Mouse (Mus musculus) heart, adult 9 months (tissue): ENCODE results near the gene Gm48551.
A peak's percentile ranks its signal among the peaks of the same experiment; 100 is the strongest.

Experiments used
- DNase-seq, 2 experiments: peaks; one replicate each; pipeline ENCODE4 v3.0.0; 2022; ENCODE audit warnings: low spot score in 2 of 2

Gene Gm48551

DNA sequence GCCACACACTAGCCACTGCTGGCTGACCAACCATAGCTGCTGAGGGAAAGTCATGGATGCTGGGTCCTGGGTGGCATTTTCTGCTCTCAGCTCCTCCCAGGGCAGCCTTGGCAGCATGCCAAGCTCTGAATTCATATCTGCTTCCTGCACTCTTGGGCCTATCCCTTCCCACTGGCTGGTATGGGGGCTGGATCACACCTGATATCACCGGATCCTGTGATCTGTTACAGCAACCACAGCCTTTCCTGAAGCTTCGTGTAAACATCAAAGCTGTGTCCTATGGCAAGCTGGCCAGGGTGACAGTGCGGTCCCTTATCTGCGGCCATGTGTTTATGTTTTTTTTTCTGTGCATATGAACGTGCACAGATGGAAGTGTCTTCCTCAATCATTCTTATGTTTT is 2.2 kb upstream of the Gm48551 start:
- no peak for DNase-seq

DNA sequence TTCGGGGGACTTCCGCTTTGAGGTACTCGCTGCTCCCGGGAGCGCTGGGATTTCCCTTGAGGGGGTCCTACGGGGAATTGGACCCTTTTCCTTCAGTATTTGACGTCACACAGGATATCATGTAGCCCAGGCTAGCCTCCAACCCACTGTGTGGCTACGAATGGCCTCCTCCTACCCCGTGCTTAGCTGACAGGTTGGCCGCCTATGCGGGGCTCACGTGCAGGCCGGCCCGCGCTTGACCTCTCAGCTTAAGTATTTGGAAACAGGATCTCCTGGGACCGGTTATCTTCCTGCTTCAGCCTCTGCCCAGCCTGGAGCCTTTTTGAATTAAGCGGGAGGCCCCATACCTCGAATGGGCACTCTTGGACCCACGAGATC is 328 bp downstream of the Gm48551 start:
- no peak for DNase-seq

DNA sequence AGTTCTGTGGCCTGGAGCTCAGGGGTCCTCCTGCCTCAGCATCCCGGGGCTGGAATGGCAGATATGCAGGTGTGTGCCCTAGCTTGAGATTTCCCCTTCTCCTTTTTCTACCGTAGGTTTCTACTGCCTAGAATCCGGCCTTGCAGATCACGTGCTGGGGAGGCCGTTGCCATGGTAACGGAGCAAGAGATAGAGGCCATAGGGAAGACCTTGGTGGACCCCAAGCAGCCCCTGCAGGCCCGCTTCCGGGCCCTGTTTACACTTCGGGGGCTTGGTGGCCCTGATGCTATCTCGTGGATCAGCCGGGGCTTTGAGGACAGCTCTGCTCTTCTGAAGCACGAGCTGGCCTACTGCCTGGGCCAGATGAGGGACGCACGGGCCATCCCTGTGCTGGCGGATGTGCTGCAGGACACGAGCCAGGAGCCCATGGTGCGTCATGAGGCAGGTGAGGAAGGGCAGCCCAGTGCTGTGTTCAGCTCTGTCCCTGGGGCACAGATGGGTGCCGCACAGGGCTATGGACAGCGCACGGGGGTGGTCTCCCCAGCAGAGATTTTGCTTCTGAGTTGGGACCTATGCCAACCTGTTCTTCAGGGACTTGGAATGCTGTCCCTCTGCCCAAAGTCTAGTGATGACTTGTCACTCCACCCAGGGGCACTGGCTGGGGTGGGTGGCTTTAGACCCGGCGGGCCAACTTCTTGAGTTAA is 1.5 kb downstream of the Gm48551 start:
- DNase-seq = no peak

DNA sequence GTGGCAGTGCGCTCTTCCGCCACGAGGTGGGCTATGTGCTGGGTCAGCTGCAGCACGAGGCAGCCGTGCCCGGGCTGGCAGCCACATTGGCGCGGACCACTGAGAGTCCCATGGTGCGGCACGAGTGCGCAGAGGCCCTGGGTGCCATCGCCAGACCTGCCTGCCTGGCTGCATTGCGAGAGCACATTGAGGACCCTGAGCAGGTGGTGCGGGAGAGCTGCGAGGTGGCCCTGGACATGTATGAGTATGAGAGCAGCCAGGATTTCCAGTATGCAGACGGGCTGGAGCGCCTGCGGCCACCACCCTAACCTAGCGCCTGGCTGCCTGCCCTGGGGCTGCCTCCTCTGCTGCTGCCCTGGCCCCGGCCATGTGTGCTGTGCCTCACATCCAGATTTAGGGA is 3.5 kb downstream of the Gm48551 start:
- no peak for DNase-seq

DNA sequence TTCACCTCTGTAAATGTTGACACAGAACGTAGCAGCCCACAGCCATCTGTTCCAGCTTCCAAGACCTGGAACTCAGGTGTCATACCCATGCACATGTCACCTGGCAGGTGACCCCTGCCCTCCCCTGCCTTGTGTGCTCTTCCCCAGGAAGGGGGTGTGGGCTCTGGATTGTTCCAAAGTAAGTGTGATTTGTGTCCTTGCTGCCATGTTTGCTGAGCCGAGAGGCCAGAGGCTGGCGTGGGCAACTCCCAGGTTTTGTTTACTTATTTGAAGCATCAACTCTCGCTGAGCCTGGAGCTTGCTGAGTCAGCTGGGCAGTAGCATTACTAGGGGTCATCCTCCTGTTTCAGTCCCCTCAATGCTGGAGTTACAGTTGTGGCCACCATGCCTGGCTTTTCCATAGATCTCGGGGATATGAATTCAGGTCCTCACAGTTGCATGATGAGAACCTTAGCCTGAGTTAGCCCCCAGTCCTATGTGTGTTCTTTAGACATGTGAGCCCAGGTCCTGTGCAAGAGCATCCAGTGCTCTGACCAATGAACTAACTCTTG is 4.3 kb downstream of the Gm48551 start, which contains the start of gene Gm48552:
Gm48552 (plus strand) TSS at position 501 of the 551 bp plus-strand sequence.
- no peak for DNase-seq

DNA sequence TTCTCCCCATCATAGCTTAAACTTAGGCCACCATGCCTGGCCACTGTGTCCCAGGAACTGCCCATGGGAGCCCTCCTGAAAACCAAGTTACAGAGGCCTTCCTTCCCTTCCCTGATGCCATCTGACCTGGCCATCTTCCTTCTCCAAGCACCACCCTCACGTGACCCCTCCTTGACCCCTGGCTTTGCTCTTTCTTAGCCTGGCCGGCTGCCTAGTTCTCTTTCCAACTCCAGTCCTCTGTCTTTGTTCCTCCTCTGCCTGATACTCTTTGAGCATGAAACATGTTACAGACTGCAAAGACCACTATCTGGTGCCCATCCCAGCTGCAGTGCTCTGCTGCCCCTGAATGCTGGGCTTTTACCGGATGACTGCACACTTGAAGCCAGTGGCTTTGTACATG is 5.1 kb downstream of the Gm48551 start:
- no peak for DNase-seq

DNA sequence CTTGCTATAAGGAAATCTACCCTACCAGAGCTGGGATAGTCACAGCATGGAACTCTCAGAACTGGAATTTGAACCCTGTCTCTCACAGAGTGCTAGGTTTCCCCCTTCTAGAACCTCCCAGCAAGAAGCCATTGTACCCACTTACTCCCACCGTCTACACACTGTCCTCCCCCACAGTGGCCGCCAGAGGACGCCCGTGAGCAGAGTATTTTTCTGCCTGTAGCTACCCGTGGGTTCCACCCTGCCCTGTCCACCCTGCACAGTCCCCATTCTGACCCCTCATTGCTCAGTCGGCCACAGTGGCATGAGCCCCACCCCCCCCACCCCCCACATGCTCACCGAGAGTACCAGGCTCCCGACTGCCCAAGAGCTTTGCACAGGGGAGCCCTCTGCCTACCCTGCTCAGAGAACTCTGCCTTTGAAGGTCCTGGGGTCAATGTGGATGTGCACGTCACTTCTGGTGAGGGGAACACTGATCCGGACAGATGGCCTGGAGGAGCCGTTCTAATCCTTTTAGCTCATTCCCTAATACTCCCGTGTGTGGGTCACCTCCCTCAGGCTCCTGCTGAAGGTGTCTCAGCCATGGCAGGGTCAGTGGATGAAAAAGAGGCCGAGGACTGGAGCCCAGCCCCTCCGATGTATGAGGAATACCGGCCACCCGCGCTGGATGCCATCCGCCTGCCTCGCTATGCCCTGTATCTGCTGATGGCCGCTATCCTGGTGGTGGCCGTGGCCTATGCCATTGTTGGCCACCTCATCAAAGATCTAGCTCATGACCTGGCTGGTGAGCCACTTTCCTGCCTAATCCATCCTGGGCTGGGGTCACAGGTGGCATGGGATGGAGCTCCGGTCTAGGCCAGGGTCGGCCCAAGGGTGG is 5.8 kb downstream of the Gm48551 start:
- peak in 1 of 2 experiments; percentile 59 for DNase-seq

DNA sequence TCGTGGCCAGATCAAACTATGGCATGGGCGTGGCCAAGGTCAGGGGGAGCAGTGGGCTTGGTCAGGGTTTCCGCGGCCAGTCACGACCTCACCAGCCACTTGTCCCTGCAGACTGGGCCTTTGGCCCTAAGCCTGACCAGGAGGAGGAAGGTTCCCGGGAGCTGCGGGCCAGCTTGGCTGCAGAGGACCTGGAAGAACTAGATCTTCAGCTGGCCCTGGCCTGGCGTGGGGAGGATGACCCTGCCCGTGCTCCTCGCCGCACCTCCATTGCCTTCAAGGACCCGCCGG is 6.4 kb downstream of the Gm48551 start:
- no peak for DNase-seq

DNA sequence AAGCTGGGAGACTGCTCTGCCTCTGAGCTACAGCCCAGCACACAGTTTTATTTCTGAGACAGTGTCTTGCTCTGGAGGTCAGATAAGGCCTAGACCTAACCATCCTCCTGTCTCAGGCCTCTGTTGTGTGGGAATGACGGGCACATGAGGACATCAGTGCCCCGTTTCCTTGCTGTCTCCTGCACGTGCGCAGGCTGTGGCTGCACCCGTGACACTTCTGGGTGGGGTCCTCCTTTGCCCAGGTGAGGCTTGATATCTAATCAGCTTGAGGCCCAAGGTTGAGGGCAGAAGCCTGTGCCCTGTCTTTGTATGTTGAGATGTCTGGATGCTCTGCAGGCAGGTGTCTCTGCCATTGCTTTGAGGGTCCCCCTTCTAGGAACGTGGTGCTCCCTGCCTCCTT is 8.0 kb downstream of the Gm48551 start:
- DNase-seq = no peak

DNA sequence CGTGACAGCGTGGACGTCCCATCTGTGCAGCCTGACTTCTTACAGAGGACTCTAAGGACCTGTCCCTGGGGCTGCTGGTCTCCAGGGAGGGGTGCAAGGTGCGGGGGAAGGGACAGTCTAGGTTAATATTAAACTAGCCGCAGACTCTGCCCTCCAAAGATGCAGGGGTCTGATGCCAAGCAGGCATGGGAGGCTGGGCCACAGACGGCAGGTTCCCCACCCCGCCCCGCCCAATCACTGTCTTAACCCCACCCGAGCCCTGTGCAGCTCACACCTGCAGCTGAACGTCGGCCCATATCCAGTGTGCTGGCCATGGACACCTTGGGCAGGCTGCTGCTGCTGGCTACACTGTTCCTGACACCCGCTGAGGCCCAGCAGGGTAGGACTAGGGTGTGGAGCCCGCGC is 8.5 kb downstream of the Gm48551 start, which contains the start of gene Smim24:
Smim24 (plus strand) TSS at position 271 of the 405 bp plus-strand sequence.
- DNase-seq = no peak

DNA sequence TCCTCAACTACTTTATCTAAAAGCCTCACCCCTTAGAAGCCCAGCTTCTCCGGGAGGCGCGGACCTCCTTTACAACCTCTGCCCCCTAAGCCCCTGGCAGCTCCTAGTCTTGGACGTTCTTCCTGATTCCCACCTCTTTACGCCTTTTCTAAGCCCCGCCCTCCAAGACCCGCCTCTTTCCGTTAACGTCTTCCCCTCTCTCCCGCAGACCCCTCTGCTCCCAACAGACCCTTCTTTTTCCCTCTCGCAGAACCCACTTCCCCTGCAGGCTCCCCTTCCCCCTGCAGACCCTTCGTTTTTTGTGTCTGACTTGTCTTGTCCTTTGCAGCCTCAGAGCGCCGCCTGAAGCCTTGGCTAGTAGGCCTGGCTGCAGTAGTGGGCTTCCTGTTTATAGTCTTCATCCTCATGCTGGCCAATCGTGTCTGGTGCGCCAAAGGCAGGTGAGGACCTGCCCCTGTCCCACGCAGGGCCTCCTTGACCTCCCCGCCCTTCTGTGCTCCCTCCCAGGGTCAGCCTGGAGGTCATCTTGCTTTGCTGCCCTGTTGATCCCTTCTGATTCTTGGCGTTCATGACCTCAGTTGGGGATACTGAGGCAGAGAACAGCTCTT is 9.3 kb downstream of the Gm48551 start:
- no peak for DNase-seq

DNA sequence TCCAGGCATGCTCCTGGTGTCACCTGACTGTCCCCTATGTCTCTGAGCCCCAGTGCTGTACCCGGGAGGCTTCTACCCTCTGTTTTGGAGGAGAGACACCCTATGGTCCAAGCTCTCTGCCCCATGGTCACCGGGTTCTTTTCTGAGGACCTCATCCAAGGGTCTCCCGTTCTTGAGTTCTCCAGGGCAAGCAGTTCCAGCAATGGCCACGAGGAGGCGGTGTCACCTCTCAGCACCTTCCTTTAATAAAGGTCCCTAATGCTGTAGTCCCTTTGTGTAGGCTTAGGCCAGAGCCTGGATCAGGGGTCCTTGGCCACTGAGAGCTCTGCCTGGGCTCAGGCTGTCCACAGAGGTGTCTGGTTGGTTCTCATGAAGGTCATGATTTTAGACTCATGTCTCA is 10.9 kb downstream of the Gm48551 start:
- no peak for DNase-seq

DNA sequence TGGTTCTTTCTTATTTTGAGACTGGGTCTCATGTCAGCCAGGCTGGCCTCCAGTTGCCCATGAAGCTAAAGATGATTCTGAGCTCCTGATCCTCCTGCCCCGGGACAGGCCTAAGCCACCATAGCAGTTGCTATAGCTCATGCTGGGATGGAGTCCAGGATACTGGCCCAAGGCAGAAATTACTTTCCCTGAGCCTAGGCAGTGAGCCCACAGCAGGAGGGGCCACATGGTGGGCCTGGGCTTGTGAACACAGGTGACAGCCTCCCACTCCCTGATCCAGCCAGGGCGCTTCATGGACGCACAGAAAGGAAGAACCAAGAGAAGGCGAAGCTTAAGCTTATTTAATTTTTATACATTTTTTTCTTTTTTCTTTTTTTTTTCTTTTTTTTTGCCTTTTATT is 11.6 kb downstream of the Gm48551 start:
- no peak for DNase-seq

DNA sequence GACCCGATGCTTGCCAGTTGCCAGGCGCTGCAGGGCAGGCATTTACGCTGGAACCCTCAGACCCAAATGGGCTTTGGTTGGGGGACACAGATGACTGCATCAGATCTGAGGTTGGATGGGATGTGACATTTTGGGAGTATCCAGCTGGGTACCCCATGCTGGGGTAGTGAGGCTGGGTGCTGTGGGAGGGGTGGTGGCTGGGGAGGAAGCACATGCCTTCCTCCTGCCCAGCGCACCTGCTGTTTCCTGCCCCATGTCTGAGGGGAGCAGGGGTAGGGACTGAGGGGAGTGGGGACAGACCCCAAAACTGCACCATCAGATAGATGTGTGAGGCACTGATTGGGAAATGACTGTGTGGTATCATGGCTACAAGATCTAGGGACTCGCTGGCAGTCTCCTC is 12.5 kb downstream of the Gm48551 start:
- DNase-seq = no peak

DNA sequence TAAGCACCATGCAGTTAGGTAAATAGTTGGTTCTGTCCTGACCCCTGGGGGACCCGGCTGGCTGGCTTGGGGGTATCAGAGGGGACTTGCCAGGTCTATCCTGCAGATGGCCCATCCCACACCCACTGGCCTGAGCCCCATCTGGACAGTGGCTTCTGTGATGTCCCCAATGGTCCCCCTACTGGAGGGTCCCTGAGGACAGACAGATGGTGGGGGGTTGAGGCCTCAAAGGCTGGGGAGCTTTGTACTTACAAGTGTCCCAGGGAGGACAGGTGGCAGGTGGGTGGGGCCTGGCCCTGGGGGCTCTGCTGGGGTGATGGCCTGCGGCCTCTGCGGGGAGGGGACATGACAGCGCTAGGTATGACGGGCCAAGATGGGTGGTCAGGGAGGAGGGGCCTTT is 15.0 kb downstream of the Gm48551 start:
- no peak for DNase-seq

DNA sequence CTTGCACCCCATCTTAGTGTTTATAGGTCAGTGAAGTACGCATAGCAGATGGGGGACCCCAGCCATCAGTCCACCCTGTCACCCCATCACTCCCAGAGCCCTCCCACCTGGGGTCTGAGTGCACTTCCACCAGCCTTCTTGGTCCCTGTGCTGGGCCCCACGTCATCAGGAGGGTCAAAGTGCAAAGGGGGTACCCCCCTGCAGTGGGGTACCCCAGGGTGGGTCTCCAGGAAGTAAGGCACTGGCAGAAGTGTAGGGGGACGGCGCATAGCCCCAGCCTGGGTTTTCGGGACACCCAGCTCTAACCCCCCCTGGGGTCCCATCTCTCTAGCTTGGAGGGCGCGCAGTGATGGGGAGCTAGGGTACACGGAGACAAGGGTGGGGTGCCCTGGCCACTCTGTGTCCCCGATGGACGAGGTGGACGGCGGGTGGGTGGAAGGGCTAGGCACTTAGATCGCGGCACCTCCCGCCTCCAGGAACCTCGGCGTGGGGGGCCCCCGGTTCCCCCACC is 15.6 kb downstream of the Gm48551 start:
- DNase-seq = no peak

DNA sequence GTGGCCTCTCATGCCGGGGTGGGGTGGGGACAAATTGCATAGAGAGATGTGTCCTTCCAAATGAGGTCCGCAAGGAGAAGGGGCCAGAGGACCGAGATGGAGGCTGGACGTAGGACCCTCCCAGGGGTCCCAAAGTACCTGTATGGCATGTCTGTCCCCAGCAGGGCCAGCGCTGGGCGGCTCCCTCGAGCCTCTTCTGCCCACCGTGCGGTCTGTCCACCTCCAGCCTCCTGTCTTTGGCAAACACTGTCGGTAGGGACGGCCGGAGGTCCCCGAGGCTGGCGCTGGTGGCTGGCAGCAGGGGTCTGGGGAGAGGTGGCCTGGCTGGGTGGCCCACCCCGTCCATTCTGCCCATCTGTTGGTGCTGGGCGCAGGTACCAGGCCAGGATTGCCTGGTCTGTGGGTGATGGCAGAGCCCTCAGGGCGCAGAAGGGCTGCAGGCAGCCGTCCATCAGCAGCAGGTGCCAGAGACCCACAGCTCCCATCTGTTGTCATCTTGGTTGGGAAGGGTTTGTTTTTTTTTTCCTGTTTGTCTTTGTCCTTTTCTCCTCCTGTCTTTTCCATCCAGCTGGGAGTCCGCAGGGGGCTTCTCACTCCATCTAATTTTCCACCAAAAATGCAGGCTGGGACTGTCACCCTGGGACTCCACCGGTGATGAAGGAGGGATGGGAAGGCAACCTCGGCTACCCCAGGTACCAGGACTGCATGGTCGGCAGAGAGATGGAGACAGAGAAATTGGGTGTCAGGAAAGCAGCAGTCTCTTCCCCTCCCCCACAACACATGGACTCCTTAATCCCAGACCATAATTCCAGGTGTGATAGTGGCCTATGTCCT is 16.3 kb downstream of the Gm48551 start:
- no peak for DNase-seq

DNA sequence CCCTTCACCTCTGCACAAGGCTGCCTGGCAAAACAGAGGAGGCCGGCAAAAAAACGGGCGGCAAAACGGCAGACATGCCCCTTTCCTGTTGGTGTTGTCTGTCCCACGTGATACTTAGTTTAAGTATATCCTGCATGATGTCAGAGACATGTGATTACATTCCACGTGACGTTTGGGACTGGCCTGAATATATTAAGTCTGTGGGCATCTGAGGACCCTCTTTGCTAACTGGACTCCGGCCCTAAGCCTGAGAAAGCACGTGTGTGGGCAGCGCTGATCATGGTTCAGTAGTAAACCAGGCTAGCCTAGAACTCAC is 16.9 kb downstream of the Gm48551 start:
- DNase-seq = no peak

DNA sequence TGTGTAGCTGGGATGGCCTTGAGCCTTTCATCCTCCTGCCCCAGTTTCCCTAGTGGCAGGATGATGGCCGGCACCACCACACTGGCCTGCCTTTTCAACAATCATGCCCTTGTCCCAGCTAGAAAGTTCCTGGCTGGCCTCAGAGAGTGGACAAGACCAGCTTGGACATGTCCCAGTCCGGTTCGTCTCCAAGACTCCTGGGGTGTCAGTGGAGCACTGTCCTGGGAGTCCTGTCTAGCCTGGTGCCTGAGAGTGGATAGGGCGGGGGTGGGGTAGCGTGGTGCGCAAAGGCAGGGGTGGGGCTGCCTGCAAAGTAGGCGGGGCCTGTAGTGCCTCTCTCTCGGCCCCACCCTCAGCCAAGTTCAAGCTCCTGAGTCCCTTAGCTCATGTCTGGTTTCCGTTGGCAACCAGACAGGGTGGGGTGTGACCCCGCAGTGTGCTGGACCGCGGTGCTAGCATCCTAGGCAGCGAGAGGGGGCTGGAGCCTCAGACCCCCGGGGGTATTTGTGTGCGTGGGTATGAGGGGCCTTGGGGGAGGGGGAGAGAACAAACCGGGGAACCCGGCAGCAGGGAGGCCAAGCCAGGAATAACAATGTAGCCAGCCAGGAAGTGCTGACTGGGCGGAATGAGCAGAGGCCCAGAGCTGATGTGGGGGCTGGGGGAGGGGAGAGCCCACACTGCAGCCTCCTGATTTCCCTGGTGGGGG is 17.4 kb downstream of the Gm48551 start:
- DNase-seq = peak; percentile 85 to 87

DNA sequence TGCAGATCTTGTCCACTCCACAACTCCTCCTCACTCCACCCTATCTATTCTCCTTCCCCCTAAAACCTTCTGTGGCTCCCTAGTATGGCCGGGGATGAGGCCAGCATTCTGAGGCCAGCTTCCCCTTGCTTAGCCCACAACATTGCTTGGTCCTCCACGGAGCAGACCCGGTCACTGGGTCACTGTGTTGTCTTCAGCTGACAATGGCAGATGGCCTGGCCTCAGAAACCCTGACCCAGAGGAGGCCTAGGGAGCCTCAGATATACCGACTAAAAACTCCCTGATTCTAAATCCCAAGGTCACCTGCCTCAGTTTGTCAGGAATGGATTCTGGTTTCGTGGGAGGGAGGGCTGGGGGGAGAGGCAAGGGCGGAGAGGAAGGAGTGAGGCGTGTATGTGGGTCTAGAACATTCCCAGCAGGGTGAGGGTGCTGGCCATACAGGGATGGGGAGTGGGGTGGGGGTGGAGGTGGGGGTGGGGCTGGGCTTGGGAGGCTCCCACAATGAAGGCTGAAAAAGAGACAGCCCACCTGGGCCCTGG is 18.0 kb downstream of the Gm48551 start:
- no peak for DNase-seq

DNA sequence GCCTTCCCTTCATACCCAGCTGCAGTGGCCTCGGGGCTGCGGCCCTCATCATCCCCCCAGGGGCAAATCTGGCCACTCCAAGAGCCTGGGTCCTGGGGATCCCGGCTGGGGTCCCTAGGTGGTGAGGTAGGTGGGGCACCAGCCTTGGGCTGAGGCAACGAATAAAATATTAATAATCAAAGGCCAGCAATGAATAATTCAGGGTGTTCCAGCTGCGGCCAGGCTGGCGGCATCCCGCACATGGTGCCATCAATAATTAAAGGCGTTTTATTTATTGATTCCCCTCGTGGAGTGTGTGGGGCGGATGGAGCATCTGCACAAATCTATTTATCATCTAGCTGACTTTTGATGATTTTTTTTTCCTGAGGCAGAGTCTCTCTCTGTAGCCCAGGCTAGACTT is 19.2 kb downstream of the Gm48551 start:
- DNase-seq = no peak
